Comparison of ENCODE assay signal across 8 mouse cellular contexts in the genomic region with DNA sequence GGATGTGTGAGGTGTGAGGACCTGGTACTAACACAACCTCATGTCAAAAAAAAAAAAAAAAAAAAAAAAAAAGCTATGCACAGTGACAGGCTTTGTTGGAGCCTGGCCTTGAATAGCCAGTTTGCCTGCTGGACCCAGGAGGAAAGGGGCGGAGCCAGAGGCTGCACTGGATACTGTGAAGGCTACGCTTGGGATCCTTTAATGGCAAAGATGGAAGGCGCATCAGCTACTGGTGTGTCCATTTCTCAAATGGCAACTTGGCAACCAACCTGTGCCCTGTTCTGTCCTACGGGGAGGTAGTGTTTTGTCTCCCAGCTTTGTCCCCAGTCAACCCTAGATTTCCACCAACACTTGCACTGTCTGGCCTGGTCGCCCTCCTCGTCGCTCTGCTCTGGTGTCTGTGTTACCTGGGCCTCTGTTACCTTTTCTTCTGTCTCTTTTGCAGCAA. TPM values are rescaled to one million over a fixed set of nuclear protein-coding genes. Genes with fewer than 3 reads are reported as not detected.
DNase-seq lines count a peak whose midpoint lies in the region; ATAC-seq and TF ChIP-seq lines count a peak whose summit lies in the region.

No protein-coding gene starts in this region.

- no peak overlapping the region for H3K27ac ChIP-seq in CH12.LX (ENCODE audit: insufficient read depth, low read depth)
- H3K27ac ChIP-seq in embryonic fibroblast, embryonic 13.5 days (ENCODE audit: insufficient read depth, low read length): no peak overlapping the region
- H3K27ac ChIP-seq in hindbrain, postnatal 0 days: no peak overlapping the region

- H3K79me2 ChIP-seq in CH12.LX (replicated peaks; ENCODE audit: control insufficient read depth, extremely low read depth, insufficient read depth, poor library complexity, severe bottlenecking): peaks cover 29% of the 10 kb centered on the region

- H3K4me1 ChIP-seq in CH12.LX (ENCODE audit: control insufficient read depth in 1 of 2, insufficient read depth in 2 of 2): peaks cover 10 to 37% of the 10 kb centered on the region in 2 experiments
- no peaks in the 10 kb centered on the region for H3K4me1 ChIP-seq in embryonic fibroblast, embryonic 13.5 days (ENCODE audit: control insufficient read depth, insufficient read depth, low read length)
- H3K4me1 ChIP-seq in hindbrain, postnatal 0 days (ENCODE audit: insufficient read depth, low read length): no peaks in the 10 kb centered on the region

- no peaks in the 10 kb centered on the region for H3K9me3 ChIP-seq in CH12.LX (replicated peaks; ENCODE audit: low read length)
- H3K9me3 ChIP-seq in hindbrain, postnatal 0 days (ENCODE audit: low read length): no peaks in the 10 kb centered on the region

- in situ Hi-C loops in CH12.LX (cut with MboI; ENCODE audit: low pct_ligation_motif_present, low pct_unique_long_range_greater_than_20kb, low sequenced_read_pairs): no loop called here

- TF ChIP-seq EP300 in CH12.LX (IDR thresholded peaks at IDR 0.05; ENCODE audit: low read length): no peak

- peak; percentile 57 to 62 for DNase-seq in heart, adult 18-20 months
- DNase-seq in heart, adult 8-10 months (ENCODE audit: low spot score): no peak
- peak; percentile 60 for DNase-seq in CH12.LX (ENCODE audit: extremely low read depth)
- peak; percentile 45 for DNase-seq in hindbrain, postnatal 0 days (ENCODE audit: low spot score)
- peak; percentile 47 for DNase-seq in naive thymus-derived CD4-positive, alpha-beta T cell, adult 2 months (ENCODE audit: low read depth)
- no peak for DNase-seq in B cell, adult 2 months
- no peak for DNase-seq in cerebellum, adult 11-12 months

- ATAC-seq in hindbrain, postnatal 0 days: no peak

- H3K4me3 ChIP-seq in CH12.LX (replicated peaks in 1 of 3; ENCODE audit: low read depth in 2 of 3, low read length in 2 of 3, poor library complexity in 1 of 3): no peak overlapping the region
- H3K4me3 ChIP-seq in embryonic fibroblast, embryonic 13.5 days (ENCODE audit: insufficient read depth, low read length): no peak overlapping the region
- H3K4me3 ChIP-seq in hindbrain, postnatal 0 days (ENCODE audit: low read length): no peak overlapping the region

- no peak for TF ChIP-seq CTCF in CH12.LX (conservative IDR thresholded peaks at IDR 0.05 in 1 of 2, IDR thresholded peaks at IDR 0.05 in 1 of 2; ENCODE audit: low read depth in 2 of 2, low read length in 2 of 2)
- TF ChIP-seq CTCF in embryonic fibroblast, embryonic 13.5 days (IDR thresholded peaks at IDR 0.05; ENCODE audit: borderline replicate concordance, insufficient read depth, low read length): no peak
- TF ChIP-seq CTCF in hindbrain, postnatal 0 days (IDR thresholded peaks at IDR 0.05; ENCODE audit: low read depth): no peak

- H3K36me3 ChIP-seq in CH12.LX (replicated peaks in 1 of 2; ENCODE audit: control insufficient read depth in 1 of 2, insufficient read depth in 1 of 2, low read length in 1 of 2): peaks cover 54 to 74% of the 10 kb centered on the region in 2 experiments
- peaks cover 52% of the 10 kb centered on the region for H3K36me3 ChIP-seq in hindbrain, postnatal 0 days (ENCODE audit: insufficient read depth, low read length)

- TF ChIP-seq RAD21 in CH12.LX (IDR thresholded peaks at IDR 0.05; ENCODE audit: low read depth, low read length): no peak

- WGBS in hindbrain, postnatal 0 days: 74% methylated on average over 7 of the region's 7 CpGs

- no peak; the same call in 1 of the 2 replicates for TF ChIP-seq POLR2A in CH12.LX (IDR thresholded peaks at IDR 0.05; ENCODE audit: low read depth, low read length)
- peak; percentile 76; the same call in 1 of the 2 replicates for TF ChIP-seq POLR2A in embryonic fibroblast, embryonic 13.5 days (IDR thresholded peaks at IDR 0.05; ENCODE audit: low read depth, low read length)

- H3K9ac ChIP-seq in CH12.LX (ENCODE audit: insufficient read depth, low read depth): no peak overlapping the region
- no peak overlapping the region for H3K9ac ChIP-seq in hindbrain, postnatal 0 days (replicated peaks; ENCODE audit: low read length)

- no peak overlapping the region for H3K4me2 ChIP-seq in CH12.LX (ENCODE audit: insufficient read depth, low read depth, poor library complexity, severe bottlenecking)
- H3K4me2 ChIP-seq in hindbrain, postnatal 0 days (ENCODE audit: low read depth, low read length): no peak overlapping the region

- H3K27me3 ChIP-seq in CH12.LX (replicated peaks): no peaks in the 10 kb centered on the region
- H3K27me3 ChIP-seq in hindbrain, postnatal 0 days (ENCODE audit: insufficient read depth, low read length): no peaks in the 10 kb centered on the region

- dilution Hi-C loops in CH12.LX (cut with MboI; ENCODE audit: extremely low pct_ligation_motif_present, extremely low pct_unique_long_range_greater_than_20kb, low sequenced_read_pairs): no loop called here

TF ChIP-seq in CH12.LX, 34 proteins besides CTCF, POLR2A, EP300 and RAD21:
- peak; percentile 65 for TF ChIP-seq ZNF384 (IDR thresholded peaks at IDR 0.05; ENCODE audit: low read depth, low read length)
- no peak for TF ChIP-seq ZMIZ1 (IDR thresholded peaks at IDR 0.05; ENCODE audit: low read depth, low read length)
- no peak for TF ChIP-seq ELF1 (IDR thresholded peaks at IDR 0.05; ENCODE audit: low read depth, low read length)
- no peak for TF ChIP-seq CHD1 (IDR thresholded peaks at IDR 0.05; ENCODE audit: low read depth, low read length)

RNA-seq across cellular contexts. Expression of gene Actb, which starts 5.2 kb away (rescaled TPM):
- 1,000 to 10,000 TPM in 1 of 2 experiments, 100 to 1,000 TPM in 1; 875 to 1,008 TPM for total RNA-seq in heart, adult 18-20 months (2021)
- total RNA-seq in heart, adult 8-10 months (2022): 100 to 1,000 TPM; 461 to 845 (median 654) TPM
- total RNA-seq in CH12.LX (2012; rRNA removed) (4,756 and 5,246 TPM in 2 replicates), CH12.LX (2014; rRNA removed) (3,882 and 4,152 TPM in 2 replicates)
- 3,023 and 5,048 TPM in 2 replicates for polyA plus RNA-seq in CH12.LX (2012; ENCODE audit: insufficient read length, low read depth)
- polyA plus RNA-seq in embryonic fibroblast, embryonic 13.5 days (2011; ENCODE audit: insufficient read length, low read depth, missing spikeins): 7,994 and 9,776 TPM in 2 replicates
- 5,437 and 5,693 TPM in 2 replicates for total RNA-seq in hindbrain, postnatal 0 days (2014; rRNA removed)
- 15,098 and 15,291 TPM in 2 replicates for polyA plus RNA-seq in hindbrain, postnatal 0 days (2015; fragmentation: Nextera tagmentation; extraction: Ambion mirVana)

RNA-seq across cellular contexts. Expression of gene Fbxl18, which starts 6.2 kb away (rescaled TPM):
- total RNA-seq in heart, adult 18-20 months (2021): 1 to 10 TPM; 4.6 to 4.7 TPM
- 1 to 10 TPM; 3.7 to 5.2 (median 4.7) TPM for total RNA-seq in heart, adult 8-10 months (2022)
- 5.0 and 6.4 TPM in 2 replicates for total RNA-seq in CH12.LX (2012; rRNA removed)
- 2.3 and 3.7 TPM in 2 replicates for total RNA-seq in CH12.LX (2014; rRNA removed)
- polyA plus RNA-seq in CH12.LX (2012; ENCODE audit: insufficient read length, low read depth): 5.0 and 5.5 TPM in 2 replicates
- polyA plus RNA-seq in embryonic fibroblast, embryonic 13.5 days (2011; ENCODE audit: insufficient read length, low read depth, missing spikeins): 8.7 and 8.8 TPM in 2 replicates
- 68.6 and 73.8 TPM in 2 replicates for total RNA-seq in hindbrain, postnatal 0 days (2014; rRNA removed)
- polyA plus RNA-seq in hindbrain, postnatal 0 days (2015; fragmentation: Nextera tagmentation; extraction: Ambion mirVana): 28.0 and 31.4 TPM in 2 replicates

RNA-seq across cellular contexts. Expression of gene Fscn1, which starts 58.8 kb away (rescaled TPM):
- 10 to 100 TPM; 18.2 to 21.6 TPM for total RNA-seq in heart, adult 18-20 months (2021)
- 10 to 100 TPM in 3 of 4 experiments, 1 to 10 TPM in 1; 9.9 to 28.6 (median 23.6) TPM for total RNA-seq in heart, adult 8-10 months (2022)
- 51.7 and 65.3 TPM in 2 replicates for total RNA-seq in CH12.LX (2012; rRNA removed)
- 18.2 and 19.7 TPM in 2 replicates for total RNA-seq in CH12.LX (2014; rRNA removed)
- 70.4 and 75.7 TPM in 2 replicates for polyA plus RNA-seq in CH12.LX (2012; ENCODE audit: insufficient read length, low read depth)
- 323 and 406 TPM in 2 replicates for polyA plus RNA-seq in embryonic fibroblast, embryonic 13.5 days (2011; ENCODE audit: insufficient read length, low read depth, missing spikeins)
- 613 and 715 TPM in 2 replicates for total RNA-seq in hindbrain, postnatal 0 days (2014; rRNA removed)
- 412 and 457 TPM in 2 replicates for polyA plus RNA-seq in hindbrain, postnatal 0 days (2015; fragmentation: Nextera tagmentation; extraction: Ambion mirVana)

Comparison
In these comparisons a context has a peak if more than half of its experiments do, and no peak if none do; other contexts are left out.
1. DNase-seq: peak in heart, adult 18-20 months (2 of 2), CH12.LX (single experiment), hindbrain, postnatal 0 days (single experiment) and naive thymus-derived CD4-positive, alpha-beta T cell, adult 2 months (single experiment); none in heart, adult 8-10 months (single experiment), B cell, adult 2 months (0 of 2) and cerebellum, adult 11-12 months (single experiment).